Mouse (Mus musculus): ENCODE data around the gene Vmn1r127.
"Not testable (repeated sequence)": the region's sequence is repeated elsewhere in the genome, so short reads cannot be mapped to it uniquely, and the experiment has no call there.

Vmn1r127 gene

DNA sequence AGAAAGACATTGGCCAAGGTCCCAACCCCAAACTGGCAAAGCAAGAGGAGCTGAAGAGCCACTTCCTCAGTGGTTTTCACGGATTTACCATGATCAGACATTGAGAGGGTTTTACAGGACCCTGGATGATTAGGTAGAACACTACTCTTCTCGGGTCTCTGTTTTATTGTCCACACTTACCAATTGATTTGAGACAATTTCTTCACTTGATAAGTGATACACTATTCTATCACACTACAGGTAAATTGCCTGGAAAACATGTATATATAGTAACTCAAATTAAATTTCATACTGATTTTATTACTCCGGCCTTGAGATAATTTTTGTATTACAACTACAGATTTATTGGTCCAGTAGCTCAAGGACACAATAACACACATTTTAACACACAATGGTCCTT, at the start of gene Vmn1r127:
Gene Vmn1r127, minus strand, starts transcription at position 101 of the 400 bp plus-strand sequence.
- not testable (repeated sequence) for DNase-seq (ENCODE audit: low spot score in 2 of 2)

DNA sequence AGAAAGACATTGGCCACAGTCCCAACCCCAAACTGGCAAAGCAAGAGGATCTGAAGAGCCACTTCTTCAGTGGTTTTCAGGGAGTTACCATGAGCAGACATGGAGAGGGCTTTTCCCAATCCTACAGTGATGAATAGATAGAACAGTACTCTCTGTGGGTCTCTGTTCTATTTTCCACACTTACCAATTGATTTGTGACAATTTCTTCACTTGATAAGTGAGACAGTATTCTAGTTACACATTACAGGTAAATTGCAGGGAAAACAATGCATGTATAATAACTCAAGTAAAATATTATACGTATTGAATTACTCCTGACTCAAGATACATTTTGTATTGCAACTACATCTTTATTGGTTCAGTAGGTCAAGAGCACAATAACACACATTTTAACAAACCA, 41.5 kb upstream of the Vmn1r127 start, which contains the start of gene Vmn1r129:
Gene Vmn1r129, minus strand, starts transcription at position 101 of the 400 bp plus-strand sequence.
- not testable (repeated sequence) for DNase-seq (ENCODE audit: low spot score in 2 of 2)

DNA sequence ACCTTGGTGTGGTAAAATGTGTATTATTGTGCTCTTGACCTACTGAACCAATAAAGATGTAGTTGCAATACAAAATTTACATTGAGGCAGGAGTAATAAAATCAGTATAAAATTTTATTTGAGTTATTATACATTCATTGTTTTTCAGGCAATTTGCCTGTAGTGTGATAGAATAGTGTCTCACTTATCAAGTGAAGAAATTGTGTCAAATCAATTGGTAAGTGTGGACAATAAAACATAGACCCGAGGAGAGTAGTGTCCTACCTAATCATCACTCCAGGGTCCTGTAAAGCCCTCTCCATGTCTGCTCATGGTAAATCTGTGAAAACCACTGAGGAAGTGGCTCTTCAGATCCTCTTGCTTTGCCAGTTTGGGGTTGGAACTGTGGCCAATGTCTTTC, 29.4 kb upstream of the Vmn1r127 start, which contains the start of gene Vmn1r128:
Gene Vmn1r128, plus strand, starts transcription at position 301 of the 400 bp plus-strand sequence.
- DNase-seq (ENCODE audit: low spot score in 2 of 2) = not testable (repeated sequence)

DNA sequence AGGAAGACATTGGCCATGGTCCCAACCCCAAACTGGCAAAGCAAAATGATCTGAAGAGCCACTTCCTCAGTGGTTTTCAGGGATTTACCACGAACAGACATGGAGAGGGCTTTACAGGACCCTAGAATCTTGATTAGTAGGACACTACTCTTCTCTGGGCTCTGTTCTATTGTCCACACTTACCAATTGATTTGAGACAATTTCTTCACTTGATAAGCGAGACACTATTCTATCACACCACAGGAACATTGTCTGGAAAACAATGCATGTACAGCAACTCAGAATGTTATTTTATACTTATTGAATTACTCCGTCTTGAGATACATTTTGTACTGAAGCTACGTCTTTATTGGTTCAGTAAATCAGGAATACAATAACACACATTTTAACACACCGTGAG, 18.3 kb downstream of the Vmn1r127 start, which contains the start of gene Vmn1r126:
Gene Vmn1r126, minus strand, starts transcription at position 101 of the 400 bp plus-strand sequence.
- not testable (repeated sequence) for DNase-seq (ENCODE audit: low spot score in 2 of 2)

DNA sequence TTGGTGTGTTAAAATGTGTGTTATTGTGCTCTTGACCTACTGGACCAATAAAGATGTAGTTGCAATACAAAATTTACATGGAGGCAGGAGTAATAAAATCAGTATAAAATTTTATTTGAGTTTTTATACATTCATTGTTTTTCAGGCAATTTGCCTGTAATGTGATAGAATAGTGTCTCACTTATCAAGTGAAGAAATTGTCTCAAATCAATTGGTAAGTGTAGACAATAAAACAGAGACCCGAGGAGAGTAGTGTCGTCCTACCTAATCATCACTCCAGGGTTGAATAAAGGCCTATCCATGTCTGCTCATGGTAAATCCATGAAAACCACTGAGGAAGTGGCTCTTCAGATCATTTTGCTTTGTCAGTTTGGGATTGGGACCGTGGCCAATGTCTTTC, 47.8 kb downstream of the Vmn1r127 start, which contains the start of gene Vmn1r125:
Gene Vmn1r125, plus strand, starts transcription at position 301 of the 400 bp plus-strand sequence.
- not testable (repeated sequence) for DNase-seq (ENCODE audit: low spot score in 2 of 2)

Data from spleen, postnatal 4 days (tissue).